Mouse (Mus musculus): ENCODE data around the gene Zdhhc21.

DNA sequence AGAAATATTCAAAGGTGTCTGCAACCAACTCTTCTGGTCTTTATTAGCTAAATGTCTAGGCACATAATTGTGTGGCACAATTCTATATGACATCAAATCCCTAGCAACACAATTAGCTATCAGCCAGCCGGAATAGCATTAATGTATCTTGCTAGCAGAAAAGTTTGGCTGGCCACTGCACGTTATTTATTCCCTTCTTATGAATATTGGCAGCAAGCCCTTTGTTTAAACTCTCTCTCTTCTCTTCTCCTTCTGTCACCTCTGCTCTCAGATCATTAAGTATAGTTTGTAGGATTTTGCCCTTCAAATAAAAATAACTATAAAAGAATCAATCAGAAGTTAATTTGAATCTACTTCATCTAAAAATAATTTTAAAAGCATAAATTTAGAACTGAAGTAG lies 32.8 kb downstream of the Zdhhc21 start:
- TF ChIP-seq POLR2A (IDR thresholded peaks at IDR 0.05; ENCODE audit: extremely low read depth, insufficient read depth, low read length): no peak
- no peak for TF ChIP-seq CTCF (IDR thresholded peaks at IDR 0.05; ENCODE audit: extremely low read depth, insufficient read depth, low read length)
